Mouse (Mus musculus): Measurements from ENCODE around the gene 9230102O04Rik.

DNA sequence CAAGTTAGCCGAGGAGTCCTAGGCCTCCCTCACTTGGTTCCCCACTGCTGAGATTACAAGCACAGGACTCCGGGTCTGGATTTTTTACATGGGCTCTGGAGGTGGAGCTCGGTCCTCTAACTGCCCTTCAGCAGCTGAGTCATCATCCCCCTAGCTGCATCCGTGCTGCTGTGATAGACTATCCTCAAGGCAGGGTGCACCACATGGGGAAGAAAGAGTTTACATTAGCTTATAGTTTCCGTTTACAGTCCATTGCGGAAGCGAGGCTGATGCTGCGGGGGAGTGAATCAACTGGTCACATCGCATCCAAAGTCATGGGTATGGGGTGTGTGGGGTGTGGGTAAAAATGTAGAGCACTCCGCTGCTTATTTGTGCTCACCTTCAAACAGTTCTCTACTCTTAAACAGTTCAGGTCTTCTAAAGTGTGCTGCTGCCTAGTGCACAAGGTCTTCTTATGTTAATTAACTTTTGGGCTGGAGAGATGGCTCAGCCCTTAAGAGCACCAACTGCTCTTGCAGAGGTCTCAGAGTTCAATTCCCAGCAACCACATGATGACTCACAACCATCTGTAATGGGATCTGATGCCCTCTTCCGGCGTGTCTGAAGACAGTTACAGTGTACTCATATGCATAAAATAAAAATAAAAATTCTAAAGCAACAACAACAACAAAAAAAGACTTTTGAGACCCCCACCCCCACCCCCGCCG is 14.7 kb upstream of the 9230102O04Rik start:
- TF ChIP-seq POLR2AphosphoS5 (IDR thresholded peaks at IDR 0.05; ENCODE audit: insufficient replicate concordance, low read depth, low read length): no peak
- no peak for TF ChIP-seq CTCF (IDR thresholded peaks at IDR 0.05; ENCODE audit: low read depth, low read length)
- no peak for TF ChIP-seq GATA1 (IDR thresholded peaks at IDR 0.05; ENCODE audit: borderline replicate concordance, low read length)
